Mouse (Mus musculus): ENCODE measurements around the gene Zscan5b. TPM values are rescaled to one million over a fixed set of nuclear protein-coding genes. Genes with fewer than 3 reads are reported as not detected.
"Not testable (repeated sequence)": the region's sequence is repeated elsewhere in the genome, so short reads cannot be mapped to it uniquely, and the experiment has no call there.

Zscan5b gene
- polyA plus RNA-seq, 1 experiment from 2014 or later, result not detected

GRCm38 (mm10) chr7:6252410-6252809, 30.3 kb downstream of the Zscan5b start, which contains the start of gene Epp13:
Gene Epp13, plus strand, starts transcription at chr7:6252710.
- H3K4me1 ChIP-seq, result no peaks in the 10 kb centered on the region
- no peak within 1 kb of the TSS for H3K27ac ChIP-seq
- no peaks in the 10 kb centered on the region for H3K9me3 ChIP-seq
- ATAC-seq (ENCODE audit: low FRiP score, low read depth), result no peak
- no peaks in the 10 kb centered on the region for H3K27me3 ChIP-seq
- no peak within 1 kb of the TSS for H3K9ac ChIP-seq
- no peaks in the 10 kb centered on the region for H3K36me3 ChIP-seq
- H3K4me3 ChIP-seq, result no peak within 1 kb of the TSS
- WGBS, result 83% methylated on average over 6 of the region's 6 CpGs
- no peak within 1 kb of the TSS for H3K4me2 ChIP-seq (replicated peaks)

DNA sequence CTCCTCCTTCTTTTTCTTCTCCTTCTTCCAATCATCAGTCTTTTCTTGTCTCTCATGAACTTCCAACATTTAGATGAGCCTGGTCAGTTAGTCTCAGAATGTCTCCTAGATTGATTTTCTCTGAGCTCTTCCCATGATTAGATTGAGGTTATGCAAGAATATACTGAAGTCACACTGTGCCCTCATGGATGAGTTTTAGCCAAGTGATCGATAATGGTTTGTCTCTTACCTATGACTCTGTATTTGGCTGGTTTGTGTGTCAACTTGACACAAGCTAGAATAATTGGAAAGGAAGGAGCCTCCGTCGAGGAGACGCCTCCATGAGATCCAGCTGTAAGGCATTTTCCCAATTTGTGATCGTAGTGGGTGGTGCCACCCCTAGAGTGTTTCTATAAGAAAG, 32.4 kb downstream of the Zscan5b start:
- Histone ChIP-seq H3K36me3 (no peaks in the 10 kb centered on the region), H3K4me2 (replicated peaks) (no peak overlapping the region), H3K4me1 (no peaks in the 10 kb centered on the region), H3K4me3 (no peak overlapping the region), H3K9me3 (no peaks in the 10 kb centered on the region), H3K9ac (no peak overlapping the region), H3K27me3 (no peaks in the 10 kb centered on the region), H3K27ac (no peak overlapping the region)
- WGBS, result 89% methylated on average over 5 of the region's 5 CpGs
- ATAC-seq (ENCODE audit: low FRiP score, low read depth), result no peak

GRCm38 (mm10) chr7:6257386-6257785, 35.3 kb downstream of the Zscan5b start:
- no peaks in the 10 kb centered on the region for H3K36me3 ChIP-seq
- 88% methylated on average over 4 of the region's 4 CpGs for WGBS
- H3K27ac ChIP-seq, result no peak overlapping the region
- no peaks in the 10 kb centered on the region for H3K9me3 ChIP-seq
- H3K4me3 ChIP-seq, result no peak overlapping the region
- no peak overlapping the region for H3K9ac ChIP-seq
- H3K4me2 ChIP-seq (replicated peaks), result no peak overlapping the region
- no peak for ATAC-seq (ENCODE audit: low FRiP score, low read depth)
- H3K4me1 ChIP-seq, result no peaks in the 10 kb centered on the region
- no peaks in the 10 kb centered on the region for H3K27me3 ChIP-seq

- Histone ChIP-seq H3K27ac (no peak overlapping the region), H3K4me1 (no peaks in the 10 kb centered on the region), H3K27me3 (no peaks in the 10 kb centered on the region), H3K9me3 (no peaks in the 10 kb centered on the region), H3K36me3 (no peaks in the 10 kb centered on the region), H3K4me3 (no peak overlapping the region), H3K9ac (no peak overlapping the region), H3K4me2 (replicated peaks) (no peak overlapping the region)
- ATAC-seq (ENCODE audit: low FRiP score, low read depth), result no peak
- 43% methylated on average over 16 of the region's 16 CpGs for WGBS
Measured at GRCm38 (mm10) chr7:6258232-6259220, 36.4 kb downstream of the Zscan5b start.

- H3K4me3 ChIP-seq; H3K9ac ChIP-seq; H3K36me3 ChIP-seq; H3K9me3 ChIP-seq; H3K4me1 ChIP-seq; H3K27ac ChIP-seq; ATAC-seq (ENCODE audit: low FRiP score, low read depth); H3K4me2 ChIP-seq (replicated peaks); H3K27me3 ChIP-seq: not testable (repeated sequence)
- WGBS, result 54% methylated on average over 2 of the region's 2 CpGs
Measured at GRCm38 (mm10) chr7:6260004-6260403, 37.9 kb downstream of the Zscan5b start.

- WGBS, result 84% methylated on average over 3 of the region's 3 CpGs
- ATAC-seq (ENCODE audit: low FRiP score, low read depth), result no peak
Measured at GRCm38 (mm10) chr7:6262120-6262519, 40.0 kb downstream of the Zscan5b start.

GRCm38 (mm10) chr7:6262984-6263383, 40.9 kb downstream of the Zscan5b start:
- no peak for ATAC-seq (ENCODE audit: low FRiP score, low read depth)
- H3K9me3 ChIP-seq, result 0 out of 2 replicates have a peak, but pooled peaks cover 3% of the 10 kb centered on the region
- no peak overlapping the region for H3K4me2 ChIP-seq (replicated peaks)
- no peak overlapping the region for H3K27ac ChIP-seq
- no peaks in the 10 kb centered on the region for H3K36me3 ChIP-seq
- H3K27me3 ChIP-seq, result no peaks in the 10 kb centered on the region
- H3K4me3 ChIP-seq, result no peak overlapping the region
- WGBS, result 83% methylated on average over 4 of the region's 4 CpGs
- no peak overlapping the region for H3K9ac ChIP-seq
- H3K4me1 ChIP-seq, result no peaks in the 10 kb centered on the region

More at GRCm38 (mm10) chr7:6262120-6262519, 40.0 kb downstream of the Zscan5b start:
- Histone ChIP-seq H3K9ac (no peak overlapping the region), H3K27me3 (no peaks in the 10 kb centered on the region), H3K4me3 (no peak overlapping the region), H3K36me3 (no peaks in the 10 kb centered on the region), H3K9me3 (0 out of 2 replicates have a peak, but pooled peaks cover 3% of the 10 kb centered on the region), H3K4me2 (replicated peaks) (no peak overlapping the region), H3K4me1 (no peaks in the 10 kb centered on the region), H3K27ac (no peak overlapping the region)

GRCm38 (mm10) chr7:6265695-6266094, 43.6 kb downstream of the Zscan5b start:
- H3K27me3 ChIP-seq, result no peaks in the 10 kb centered on the region
- H3K9me3 ChIP-seq, result 0 out of 2 replicates have a peak, but pooled peaks cover 3% of the 10 kb centered on the region
- H3K9ac ChIP-seq, result no peak overlapping the region
- no peak overlapping the region for H3K4me3 ChIP-seq
- H3K27ac ChIP-seq, result no peak overlapping the region
- WGBS, result 63% methylated on average over 8 of the region's 8 CpGs
- no peak overlapping the region for H3K4me2 ChIP-seq (replicated peaks)
- ATAC-seq (ENCODE audit: low FRiP score, low read depth), result no peak
- no peaks in the 10 kb centered on the region for H3K4me1 ChIP-seq
- no peaks in the 10 kb centered on the region for H3K36me3 ChIP-seq

DNA sequence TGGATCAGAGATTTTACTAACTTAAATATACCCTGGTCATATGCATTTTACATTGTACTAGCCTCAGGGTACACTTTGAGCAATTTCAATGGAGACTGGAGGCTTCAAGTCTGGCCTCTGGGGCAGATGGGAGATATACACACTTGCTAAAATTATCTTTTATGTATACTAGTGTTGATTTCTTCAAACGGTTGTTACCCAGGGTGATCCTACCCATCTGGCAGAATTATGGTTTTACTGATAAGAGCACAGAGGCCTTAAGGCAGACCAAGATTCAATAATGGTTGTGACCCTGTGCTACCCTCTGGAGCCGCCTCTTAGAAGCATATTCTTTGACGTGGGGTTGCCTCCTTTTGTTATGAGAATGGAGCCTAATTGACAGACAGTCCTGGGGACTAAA, 55.8 kb downstream of the Zscan5b start:
- no peaks in the 10 kb centered on the region for H3K4me1 ChIP-seq
- H3K4me2 ChIP-seq (replicated peaks), result no peak overlapping the region
- H3K4me3 ChIP-seq, result no peak overlapping the region
- no peak overlapping the region for H3K27ac ChIP-seq
- H3K36me3 ChIP-seq, result no peaks in the 10 kb centered on the region
- H3K9ac ChIP-seq, result no peak overlapping the region
- no peaks in the 10 kb centered on the region for H3K9me3 ChIP-seq
- 41% methylated on average over 3 of the region's 3 CpGs for WGBS
- ATAC-seq (ENCODE audit: low FRiP score, low read depth), result no peak
- no peaks in the 10 kb centered on the region for H3K27me3 ChIP-seq

GRCm38 (mm10) chr7:6282749-6283148, 60.7 kb downstream of the Zscan5b start:
- 3% methylated on average over 1 of the region's 1 CpGs for WGBS
- no peak overlapping the region for H3K9ac ChIP-seq
- H3K27ac ChIP-seq, result no peak overlapping the region
- H3K4me3 ChIP-seq, result peak overlapping the region; percentile 52
- no peaks in the 10 kb centered on the region for H3K9me3 ChIP-seq
- H3K36me3 ChIP-seq, result no peaks in the 10 kb centered on the region
- ATAC-seq (ENCODE audit: low FRiP score, low read depth), result no peak
- peaks cover 16% of the 10 kb centered on the region for H3K4me1 ChIP-seq
- peak overlapping the region; percentile 66 for H3K4me2 ChIP-seq (replicated peaks)
- H3K27me3 ChIP-seq, result no peaks in the 10 kb centered on the region

DNA sequence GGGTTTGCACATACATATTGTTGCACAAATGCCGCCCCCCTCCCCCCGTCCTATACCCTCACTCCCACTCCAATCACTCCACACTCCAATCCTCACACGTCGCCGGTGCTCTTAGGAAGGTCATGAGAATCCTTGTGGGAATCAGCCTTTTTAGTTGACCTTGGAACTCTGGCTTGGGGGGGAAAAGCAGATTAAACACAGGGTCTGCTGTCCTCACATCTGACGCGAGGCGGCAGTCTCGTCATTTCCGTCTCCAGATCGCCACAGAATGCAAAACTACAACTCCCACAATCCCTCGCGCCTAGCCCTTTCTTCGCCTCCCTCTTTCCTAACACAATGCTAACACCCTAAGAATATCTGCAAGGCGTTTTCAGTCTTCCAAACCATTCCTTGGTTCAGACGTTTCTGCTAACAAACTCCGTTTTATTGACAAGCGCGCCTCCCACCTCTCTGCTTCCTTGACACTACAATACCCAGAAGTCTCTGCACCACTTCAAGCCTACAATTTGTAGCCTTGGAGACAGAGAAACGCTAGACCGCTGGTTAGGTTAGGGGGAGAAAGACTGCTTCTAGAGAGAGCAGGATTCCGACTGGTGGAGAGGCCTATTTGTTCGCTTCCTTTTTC, 61.5 kb downstream of the Zscan5b start:
- WGBS, result under 1% methylated on average over 23 of the region's 23 CpGs
- H3K36me3 ChIP-seq, result no peaks in the 10 kb centered on the region

GRCm38 (mm10) chr7:6284442-6285012, 62.4 kb downstream of the Zscan5b start:
- H3K4me3 ChIP-seq, result no peak overlapping the region
- H3K4me2 ChIP-seq (replicated peaks), result 0 out of 2 replicates have a peak overlapping the region, but pooled peaks have one; percentile 66
- WGBS, result 89% methylated on average over 4 of the region's 4 CpGs
- ATAC-seq (ENCODE audit: low FRiP score, low read depth), result no peak
- H3K27ac ChIP-seq, result no peak overlapping the region
- H3K4me1 ChIP-seq, result peaks cover 17% of the 10 kb centered on the region
- peaks cover under 1% of the 10 kb centered on the region; the same call in 1 of the 2 replicates for H3K36me3 ChIP-seq
- no peaks in the 10 kb centered on the region for H3K27me3 ChIP-seq
- H3K9me3 ChIP-seq, result no peaks in the 10 kb centered on the region
- H3K9ac ChIP-seq, result no peak overlapping the region

More for the DNA sequence above, 61.5 kb downstream of the Zscan5b start:
- Histone ChIP-seq H3K4me2 (replicated peaks) (peak overlapping the region; percentile 66), H3K4me1 (peaks cover 17% of the 10 kb centered on the region), H3K27me3 (no peaks in the 10 kb centered on the region), H3K9ac (peak overlapping the region; percentile 62), H3K27ac (peak overlapping the region; percentile 85), H3K4me3 (peak overlapping the region; percentile 52), H3K9me3 (no peaks in the 10 kb centered on the region)
- peak; percentile 66 for ATAC-seq (ENCODE audit: low FRiP score, low read depth)

Data from limb, embryonic 13.5 days (tissue).